Mouse (Mus musculus) kidney, adult 2 months (tissue): ENCODE measurements around the gene Arxes1.

Source experiments
- CTCF ChIP-seq: fragments of 200-500 bp; conservative IDR thresholded peaks from 2 replicates; pipeline ENCODE4 v1.5.1; 2011; ENCODE audit warnings: low read depth, mild to moderate bottlenecking, control low read depth, low read length, moderate library complexity, mixed read lengths; ENCODE audit not compliant: insufficient read depth, insufficient read length
- POLR2A ChIP-seq: fragments of 200-500 bp; IDR thresholded peaks from one replicate; pipeline ENCODE4 v1.6.1; 2011; ENCODE audit warnings: low read depth, low read length, control low read depth

GRCm38 (mm10) chrX:136047528-136047927 lies 14.4 kb downstream of the Arxes1 start:
- no peak for TF ChIP-seq POLR2A
- TF ChIP-seq CTCF, result no peak
